Mouse (Mus musculus): ENCODE results near the gene Ror1. TPM values are rescaled to one million over a fixed set of nuclear protein-coding genes. Genes with fewer than 3 reads are reported as not detected.

Gene Ror1
- total RNA-seq, 2 experiments from 2014 or later, result 9.3 to 12.0 TPM

- DNase-seq, result no peak
- intact Hi-C loops (cut with DNase I), result no loop called here
Measured at GRCm38 (mm10) chr4:100236339-100236738, 140.7 kb downstream of the Ror1 start.

DNA sequence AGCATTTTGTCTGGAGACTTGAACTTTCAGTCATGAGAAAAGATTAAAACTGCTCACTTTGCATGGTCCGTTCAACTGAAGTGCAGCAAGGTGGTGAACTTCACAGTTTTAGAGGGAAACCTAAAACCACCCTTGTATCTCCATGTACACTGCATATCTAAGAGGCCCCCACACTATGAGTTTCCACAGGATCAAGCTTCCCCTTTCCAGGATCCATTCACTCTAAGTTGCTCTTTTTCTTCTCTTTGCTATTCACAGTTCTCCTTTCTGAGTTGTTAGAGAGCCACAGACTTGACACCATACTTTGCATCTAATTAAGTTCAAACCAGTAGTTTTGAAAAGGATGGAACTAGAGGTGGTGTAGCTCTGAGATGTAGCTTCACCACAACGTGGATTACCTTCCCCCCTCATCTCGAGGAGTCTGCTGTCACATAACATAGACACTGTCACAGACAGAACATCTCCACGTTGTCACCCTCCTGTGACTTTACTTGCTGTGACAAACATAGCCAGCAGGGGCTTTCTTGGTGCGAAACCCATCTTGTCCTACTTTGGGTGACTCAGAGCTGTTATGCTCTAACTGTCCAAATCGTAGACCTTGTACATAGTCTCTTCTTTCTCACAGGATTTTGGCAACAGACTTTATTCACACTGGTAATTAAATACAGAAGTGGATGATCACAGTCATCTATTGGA, 146.6 kb downstream of the Ror1 start:
- intact Hi-C loops (cut with DNase I), result no loop called here
- DNase-seq, result no peak

DNA sequence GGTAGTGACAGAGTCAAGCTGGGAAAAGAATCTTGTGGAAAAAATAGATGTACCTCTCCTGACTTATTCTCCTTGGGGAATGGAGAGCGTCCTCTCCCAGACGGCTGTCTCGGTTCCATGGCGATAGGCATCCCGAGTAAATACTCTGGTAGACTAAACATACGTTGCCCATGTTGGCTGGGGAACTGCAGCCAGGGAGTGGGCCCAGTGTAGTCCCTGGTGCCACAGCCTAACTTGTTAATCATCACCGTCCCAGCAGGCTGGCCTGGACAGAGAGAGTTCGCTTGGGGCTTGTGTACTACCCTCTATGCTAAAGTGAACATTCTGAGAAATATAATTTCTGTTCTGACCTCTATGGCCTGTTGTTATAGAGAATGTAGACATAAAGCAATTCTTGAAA, 148.7 kb downstream of the Ror1 start:
- intact Hi-C loops (cut with DNase I), result no loop called here
- DNase-seq, result no peak

- intact Hi-C loops (cut with DNase I), result no loop called here
Measured at GRCm38 (mm10) chr4:100244701-100245100, 149.1 kb downstream of the Ror1 start.

DNA sequence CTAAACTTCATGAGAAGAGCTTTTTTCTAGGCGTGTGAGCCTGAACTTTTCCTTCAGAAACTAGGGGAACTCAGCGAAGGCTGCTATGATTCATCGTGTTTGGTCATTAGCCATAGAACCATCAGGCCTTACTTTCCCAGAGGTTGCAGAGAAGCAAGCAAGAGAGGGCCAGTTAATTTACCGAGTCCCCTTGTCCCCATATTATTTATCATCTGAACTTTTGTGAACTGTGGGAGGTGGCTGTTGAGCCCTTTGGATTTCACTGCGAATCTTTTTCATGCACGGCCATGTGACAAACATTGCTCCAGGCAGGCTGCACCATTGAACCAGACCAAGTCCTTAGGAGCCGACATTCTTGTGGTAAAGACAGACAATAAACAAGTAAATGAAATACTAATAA, 152.2 kb downstream of the Ror1 start:
- no peak for DNase-seq
- intact Hi-C loops (cut with DNase I), result no loop called here

More at GRCm38 (mm10) chr4:100244701-100245100, 149.1 kb downstream of the Ror1 start:
- DNase-seq, result no peak

GRCm38 (mm10) chr4:100248273-100248672, 152.7 kb downstream of the Ror1 start:
- intact Hi-C loops (cut with DNase I), result no loop called here
- no peak for DNase-seq

GRCm38 (mm10) chr4:100251270-100251669, 155.7 kb downstream of the Ror1 start:
- DNase-seq, result no peak

GRCm38 (mm10) chr4:100252050-100252449, 156.5 kb downstream of the Ror1 start:
- intact Hi-C loops (cut with DNase I), result no loop called here
- no peak for DNase-seq

More at GRCm38 (mm10) chr4:100251270-100251669, 155.7 kb downstream of the Ror1 start:
- intact Hi-C loops (cut with DNase I), result no loop called here

DNA sequence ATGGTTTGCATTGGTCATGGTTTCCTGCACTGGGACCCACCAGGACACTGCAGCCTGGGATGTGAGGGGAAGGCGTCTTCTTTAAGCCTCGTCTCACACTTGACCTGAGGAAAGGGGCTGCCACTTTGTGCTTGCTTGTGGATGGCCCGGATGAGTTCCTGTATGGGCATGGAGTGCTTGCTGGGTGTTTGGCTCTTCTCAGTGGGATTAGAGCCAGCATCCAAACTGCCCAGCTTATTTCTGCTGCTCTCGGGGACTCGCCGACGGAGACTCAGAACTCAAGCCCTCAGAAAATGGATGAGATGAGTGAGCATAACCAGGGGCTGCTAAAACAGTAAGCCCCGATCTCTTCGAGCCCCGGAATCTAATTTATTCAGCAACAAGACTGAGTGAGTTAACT, 157.1 kb downstream of the Ror1 start:
- DNase-seq, result no peak
- intact Hi-C loops (cut with DNase I), result no loop called here

DNA sequence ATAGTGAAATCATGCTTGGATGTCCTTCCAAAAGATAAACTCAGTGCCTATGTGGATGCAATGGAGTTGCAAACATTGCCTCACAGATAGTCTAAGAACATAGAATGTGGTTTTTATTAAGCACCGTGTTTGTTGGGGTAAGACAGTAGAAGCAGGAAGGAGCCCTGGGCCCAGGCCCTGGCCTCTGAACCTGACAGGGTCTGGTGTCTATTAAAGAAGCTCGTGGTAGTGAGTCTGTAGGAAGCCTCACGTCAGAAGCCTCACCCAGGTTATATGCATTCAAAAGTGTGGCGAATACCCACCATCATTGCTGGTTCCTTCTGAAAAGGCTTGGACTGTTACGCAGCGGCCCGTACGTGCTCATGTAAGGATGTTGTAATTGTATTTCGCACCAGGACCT, 157.8 kb downstream of the Ror1 start:
- intact Hi-C loops (cut with DNase I), result no loop called here
- no peak for DNase-seq

- intact Hi-C loops (cut with DNase I), result no loop called here
- DNase-seq, result no peak
Measured at GRCm38 (mm10) chr4:100253831-100254230, 158.2 kb downstream of the Ror1 start.

GRCm38 (mm10) chr4:100258462-100258861, 162.9 kb downstream of the Ror1 start:
- intact Hi-C loops (cut with DNase I), result no loop called here
- no peak for DNase-seq

GRCm38 (mm10) chr4:100263917-100264316, 168.3 kb downstream of the Ror1 start:
- no peak for DNase-seq
- intact Hi-C loops (cut with DNase I), result no loop called here

GRCm38 (mm10) chr4:100271059-100271735, 175.6 kb downstream of the Ror1 start:
- intact Hi-C loops (cut with DNase I), result no loop called here
- no peak for DNase-seq

GRCm38 (mm10) chr4:100271736-100272127, 176.1 kb downstream of the Ror1 start:
- no peak for DNase-seq
- intact Hi-C loops (cut with DNase I), result no loop called here

DNA sequence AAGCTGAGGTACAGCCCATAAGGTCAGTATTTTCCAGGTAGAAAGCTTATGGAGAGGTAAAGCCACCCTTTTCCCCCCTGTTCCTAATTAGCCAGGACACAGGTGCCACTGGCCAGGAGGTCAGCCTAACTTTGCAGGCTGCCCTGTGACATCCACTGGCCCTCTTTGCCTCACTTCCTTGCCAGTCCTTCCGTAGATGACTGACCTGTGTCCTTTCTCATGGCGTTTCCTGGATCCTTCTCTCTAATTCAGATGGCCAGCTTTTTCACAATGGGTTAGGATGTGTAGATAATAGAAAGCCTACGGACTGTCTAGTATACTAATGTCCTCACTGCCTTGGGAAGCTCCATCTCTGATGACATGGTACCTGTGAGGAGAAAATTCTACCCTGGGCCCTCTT, 177.8 kb downstream of the Ror1 start:
- intact Hi-C loops (cut with DNase I), result no loop called here
- DNase-seq, result no peak

DNA sequence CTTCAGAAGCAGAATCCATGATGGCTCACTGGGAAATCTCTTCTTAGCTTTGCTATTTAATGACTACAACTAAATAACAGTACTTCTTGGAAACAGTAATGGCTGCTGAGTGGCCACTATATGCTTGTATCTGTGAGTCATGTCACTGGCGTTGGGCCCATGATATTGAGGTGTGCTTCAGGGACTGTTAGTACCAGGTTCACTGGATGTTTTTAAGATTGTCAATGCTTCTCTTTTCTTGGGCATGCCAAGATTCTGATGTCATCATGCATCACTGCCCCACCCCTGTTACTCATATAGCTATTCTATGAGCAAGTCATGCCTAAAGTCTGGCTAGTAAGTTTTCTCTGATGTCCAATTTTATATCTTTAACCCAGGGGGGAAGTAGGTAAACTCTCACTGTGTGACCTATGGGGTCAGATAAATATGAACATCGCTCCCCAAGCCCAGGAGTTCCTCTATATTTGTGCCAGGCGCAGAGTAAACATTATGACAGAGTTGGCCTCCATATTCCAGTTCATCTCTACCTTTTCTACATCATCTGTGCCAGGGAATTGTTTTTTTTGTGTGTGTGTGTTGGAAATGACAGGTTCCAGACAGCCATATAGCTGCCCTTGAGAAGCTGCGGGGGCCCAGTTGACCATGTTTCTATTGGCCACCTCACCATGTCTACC, 178.4 kb downstream of the Ror1 start:
- intact Hi-C loops (cut with DNase I), result no loop called here
- DNase-seq, result no peak

DNA sequence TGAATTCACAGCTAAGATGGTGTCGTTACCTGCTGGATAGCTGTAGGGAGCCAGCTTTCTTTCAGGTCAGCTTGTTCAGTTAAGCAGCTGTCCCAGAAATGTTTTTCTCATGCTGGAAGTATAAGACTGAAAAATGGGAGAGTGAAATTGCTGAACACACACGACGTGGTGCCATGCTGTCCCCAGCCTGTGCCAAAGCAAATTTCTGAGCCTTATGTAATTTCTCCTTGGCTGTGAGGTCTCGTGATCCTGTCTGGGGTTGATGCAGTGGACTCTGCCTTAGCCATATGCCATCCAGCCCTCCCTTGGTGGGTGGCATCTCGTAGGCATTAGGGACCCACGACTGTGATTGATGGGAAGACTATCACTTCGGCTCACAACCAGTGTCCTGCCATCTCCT, 180.9 kb downstream of the Ror1 start:
- no peak for DNase-seq
- intact Hi-C loops (cut with DNase I), result no loop called here

- DNase-seq, result no peak
- intact Hi-C loops (cut with DNase I), result no loop called here
Measured at GRCm38 (mm10) chr4:100276970-100277369, 181.4 kb downstream of the Ror1 start.

- intact Hi-C loops (cut with DNase I), result no loop called here
- no peak for DNase-seq
Measured at GRCm38 (mm10) chr4:100283171-100283880, 187.7 kb downstream of the Ror1 start.

DNA sequence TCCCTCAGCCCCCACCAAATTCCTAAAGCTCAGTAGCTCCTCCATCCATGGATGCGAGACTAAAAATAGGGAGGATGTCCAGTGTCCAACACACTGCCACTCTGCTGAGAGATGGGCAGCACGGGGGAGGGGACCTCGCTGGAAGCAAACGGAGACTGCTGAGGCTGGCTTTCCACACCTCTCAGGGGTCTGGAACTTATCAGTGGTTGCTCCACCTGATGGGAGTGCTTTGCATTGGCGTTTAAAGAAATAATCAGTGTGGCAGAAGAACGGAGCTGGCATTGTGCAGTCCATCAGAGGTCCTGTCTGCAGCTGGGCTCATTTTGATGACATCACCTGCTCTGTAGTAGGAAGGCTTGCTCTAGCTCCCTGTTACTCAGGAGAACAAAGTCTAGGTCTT, 188.9 kb downstream of the Ror1 start:
- peak in 1 of 2 experiments; percentile 13 for DNase-seq
- intact Hi-C loops (cut with DNase I), result no loop called here
